Mouse (Mus musculus) cerebellum, postnatal 36 days (tissue): ENCODE measurements around the gene Mark3.
A peak's percentile ranks its signal among the peaks of the same experiment; 100 is the strongest.

Experiments used
- DNase-seq, 2 experiments: peaks; one replicate each; pipeline ENCODE4 v3.0.0; 2021 to 2022; ENCODE audit warnings: mixed read lengths in 2 of 2

The Mark3 gene

GRCm38 (mm10) chr12:111677882-111678669, 103.8 kb downstream of the Mark3 start, which contains the start of gene Trmt61a:
TSS of gene Trmt61a (plus strand) at chr12:111678105.
- peak; percentile 89 to 90 for DNase-seq

GRCm38 (mm10) chr12:111678670-111678933, 104.3 kb downstream of the Mark3 start:
- DNase-seq = no peak

GRCm38 (mm10) chr12:111678997-111679396, 104.7 kb downstream of the Mark3 start:
- no peak for DNase-seq

GRCm38 (mm10) chr12:111680661-111681060, 106.3 kb downstream of the Mark3 start:
- no peak for DNase-seq

- DNase-seq = no peak
Observed at GRCm38 (mm10) chr12:111681305-111681704, 107.0 kb downstream of the Mark3 start.

GRCm38 (mm10) chr12:111682003-111682402, 107.7 kb downstream of the Mark3 start:
- no peak for DNase-seq

GRCm38 (mm10) chr12:111682806-111683205, 108.5 kb downstream of the Mark3 start:
- DNase-seq = no peak

- peak in 1 of 2 experiments; percentile 24 for DNase-seq
Observed at GRCm38 (mm10) chr12:111686390-111686789, 112.1 kb downstream of the Mark3 start.

- peak; percentile 67 to 70 for DNase-seq
Observed at GRCm38 (mm10) chr12:111687350-111688068, 113.2 kb downstream of the Mark3 start.

GRCm38 (mm10) chr12:111688069-111688428, 113.7 kb downstream of the Mark3 start:
- DNase-seq = peak in 1 of 2 experiments; percentile 45

GRCm38 (mm10) chr12:111689426-111689825, 115.1 kb downstream of the Mark3 start:
- peak in 1 of 2 experiments; percentile 45 for DNase-seq

GRCm38 (mm10) chr12:111691346-111691872, 117.1 kb downstream of the Mark3 start:
- DNase-seq = peak in 1 of 2 experiments; percentile 18

- DNase-seq = peak in 1 of 2 experiments; percentile 6
Observed at GRCm38 (mm10) chr12:111692899-111693298, 118.6 kb downstream of the Mark3 start.

- peak; percentile 32 to 38 for DNase-seq
Observed at GRCm38 (mm10) chr12:111693341-111694270, 119.3 kb downstream of the Mark3 start.

- DNase-seq = no peak
Observed at GRCm38 (mm10) chr12:111694271-111694781, 120.0 kb downstream of the Mark3 start.

GRCm38 (mm10) chr12:111694880-111695804, 120.8 kb downstream of the Mark3 start:
- peak; percentile 30 to 36 for DNase-seq

GRCm38 (mm10) chr12:111696239-111696638, 121.9 kb downstream of the Mark3 start:
- DNase-seq = peak; percentile 82 to 86

- peak in 1 of 2 experiments; percentile 15 for DNase-seq
Observed at GRCm38 (mm10) chr12:111697708-111698107, 123.4 kb downstream of the Mark3 start.

GRCm38 (mm10) chr12:111698346-111698913, 124.1 kb downstream of the Mark3 start:
- DNase-seq = peak; percentile 68

- no peak for DNase-seq
Observed at GRCm38 (mm10) chr12:111699542-111699941, 125.2 kb downstream of the Mark3 start.

- DNase-seq = no peak
Observed at GRCm38 (mm10) chr12:111700920-111701458, 126.7 kb downstream of the Mark3 start.
